Mouse (Mus musculus) cerebellum, postnatal 10 days (tissue): Measurements from ENCODE around the gene Gstm5.
A peak's percentile ranks its signal among the peaks of the same experiment; 100 is the strongest.
"Not testable (repeated sequence)": the region's sequence is repeated elsewhere in the genome, so short reads cannot be mapped to it uniquely, and the experiment has no call there.

Experiments
- DNase-seq, 2 experiments: peaks; one replicate each; pipeline ENCODE4 v3.0.0; 2021; ENCODE audit warnings: mixed read lengths in 2 of 2

The Gstm5 gene

DNA sequence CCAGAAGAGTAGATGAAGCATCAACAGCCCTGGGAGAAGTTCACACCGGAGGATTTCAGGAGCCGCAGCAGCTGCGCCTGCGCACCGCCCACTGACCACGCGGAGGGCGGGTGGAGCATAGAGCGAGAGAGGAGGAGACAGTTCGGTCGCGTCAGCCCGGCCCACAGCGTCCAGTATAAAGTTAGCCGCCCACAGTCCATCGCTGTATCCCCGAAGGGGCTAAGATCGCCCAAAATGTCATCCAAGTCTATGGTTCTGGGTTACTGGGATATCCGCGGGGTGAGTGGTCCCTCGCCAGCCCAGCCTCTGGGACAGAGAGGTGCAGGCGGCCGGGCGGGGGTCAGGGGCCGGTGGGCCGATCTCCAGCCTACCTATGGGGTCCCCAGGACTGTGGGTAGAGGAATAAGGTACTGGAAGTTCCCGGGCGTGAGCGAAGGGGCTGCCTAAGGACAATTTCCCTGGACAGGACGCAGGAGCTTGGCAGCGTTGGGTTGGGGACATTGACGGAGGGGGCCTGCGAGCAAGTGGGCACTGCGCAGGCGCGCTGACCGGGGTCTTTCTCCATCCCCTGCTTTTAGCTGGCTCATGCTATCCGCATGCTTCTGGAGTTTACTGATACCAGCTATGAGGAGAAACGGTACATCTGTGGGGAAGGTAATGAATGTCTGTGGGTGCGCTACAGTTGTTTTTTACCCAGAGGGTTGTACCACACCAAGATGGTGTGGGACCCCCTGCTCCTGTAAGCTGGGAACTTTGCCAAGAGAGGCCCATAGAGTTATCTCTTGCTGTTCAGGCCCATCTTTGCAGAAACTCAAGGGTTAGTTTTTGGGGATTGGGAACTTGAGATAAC lies at the start of gene Gstm5:
TSS of gene Gstm5 (plus strand) at position 102 of the 850 bp plus-strand sequence.
- peak; percentile 90 to 93 for DNase-seq

DNA sequence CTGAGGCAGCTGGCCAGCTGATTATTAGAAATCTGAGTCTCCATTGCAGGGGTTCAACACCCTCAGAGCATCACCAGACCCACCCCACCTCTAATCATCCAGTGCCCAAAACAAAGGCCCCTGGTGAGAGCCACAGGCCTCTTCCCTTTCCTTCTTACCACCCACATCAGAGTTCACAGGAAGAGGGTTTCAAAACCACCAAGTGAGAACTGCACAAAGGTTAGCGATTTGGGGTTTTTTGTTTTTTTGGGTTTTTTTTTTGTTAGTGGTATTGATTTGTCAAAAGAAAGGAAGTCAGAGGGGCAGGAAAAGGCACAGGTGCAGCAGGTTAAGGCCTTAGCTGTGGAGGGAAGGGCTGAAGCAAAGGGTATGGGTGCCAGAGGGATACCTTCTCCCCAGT lies 49.4 kb upstream of the Gstm5 start:
- no peak for DNase-seq

DNA sequence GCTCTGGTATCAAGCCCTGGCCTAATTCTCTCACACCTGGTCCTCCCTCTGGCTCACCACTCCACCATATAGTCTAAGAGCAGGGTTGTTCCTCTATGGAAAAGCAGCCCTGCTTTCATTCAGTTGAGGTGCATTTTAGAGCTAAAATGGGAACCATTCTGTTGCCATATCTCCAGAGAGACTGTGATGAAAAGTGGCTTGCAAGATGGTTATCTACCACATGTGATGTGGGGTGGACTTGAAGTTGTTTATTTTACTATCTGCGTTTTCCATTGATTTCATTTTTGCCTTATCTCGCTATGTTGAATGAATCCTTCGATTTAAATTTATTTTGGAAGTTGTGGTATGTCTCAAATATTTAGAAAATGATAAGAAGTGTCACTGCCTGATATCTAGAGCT lies 48.8 kb upstream of the Gstm5 start:
- DNase-seq: no peak

DNA sequence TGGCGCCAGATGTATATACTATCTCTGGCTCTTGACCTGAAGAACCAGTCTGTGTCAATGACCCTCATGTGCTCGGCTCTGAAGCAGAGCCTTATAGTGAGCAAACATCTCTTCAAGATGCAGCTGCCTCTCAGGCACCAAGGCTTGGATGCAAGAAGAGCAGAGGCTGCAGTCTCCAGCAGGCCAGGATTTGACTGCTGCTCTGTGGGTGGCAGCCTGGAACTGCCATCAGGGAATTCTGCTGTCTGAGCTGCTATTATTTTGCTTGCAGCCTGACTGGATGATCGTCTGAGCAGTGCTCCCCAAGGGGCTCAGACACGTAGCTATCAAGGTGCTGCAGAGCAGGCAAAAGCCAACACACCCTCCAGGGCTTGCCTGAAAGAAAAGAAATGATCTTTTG lies 47.5 kb upstream of the Gstm5 start:
- DNase-seq: no peak

DNA sequence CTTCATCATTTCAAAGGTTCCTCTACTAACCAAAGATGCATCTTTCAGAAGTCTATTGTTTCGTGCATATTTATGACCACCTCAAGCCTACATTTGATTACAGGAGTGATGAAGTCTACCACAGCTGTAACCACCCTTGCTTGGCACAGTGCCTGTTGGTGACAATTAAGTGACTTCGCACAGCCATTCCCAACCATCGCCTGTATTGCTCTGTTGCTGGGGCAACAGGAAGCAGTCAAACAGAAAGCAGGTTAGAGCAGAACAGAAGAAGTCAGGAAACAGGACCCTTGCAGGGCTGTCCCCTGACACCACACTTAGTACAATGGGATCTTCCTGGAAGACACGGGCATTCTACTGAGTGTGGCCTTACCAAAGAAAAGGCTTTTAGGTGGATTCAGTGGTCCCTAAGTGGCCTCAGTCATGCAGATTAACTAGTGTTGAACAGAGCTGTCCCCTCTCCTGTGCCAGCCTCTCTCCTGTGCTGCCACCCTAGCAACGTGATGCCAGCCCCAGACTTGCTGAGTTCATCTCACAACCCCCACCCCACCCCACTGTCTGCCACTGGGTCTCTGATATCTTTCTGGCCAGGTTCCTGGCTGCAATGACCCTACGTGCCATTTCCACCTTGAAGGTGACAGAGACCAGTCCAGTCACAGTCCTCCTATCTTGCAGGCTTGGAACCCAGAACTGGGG lies 46.5 kb upstream of the Gstm5 start:
- DNase-seq: no peak

DNA sequence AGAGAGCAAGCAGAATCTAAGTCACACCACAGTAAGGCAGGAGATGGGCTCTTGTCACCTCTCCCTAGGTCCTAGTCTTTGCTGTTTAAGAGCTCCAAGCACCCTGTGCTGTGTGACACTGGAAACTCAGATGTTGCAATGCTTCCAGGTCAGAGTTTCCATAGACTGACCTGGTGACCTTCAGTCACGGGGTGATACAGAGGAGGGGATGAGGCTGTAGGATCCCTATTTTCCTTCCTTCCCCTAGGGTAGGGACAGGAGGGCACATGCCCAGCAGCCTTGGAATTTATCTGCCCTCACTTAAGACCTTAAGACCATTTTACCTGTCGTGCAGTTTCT lies 46.0 kb upstream of the Gstm5 start:
- no peak for DNase-seq

DNA sequence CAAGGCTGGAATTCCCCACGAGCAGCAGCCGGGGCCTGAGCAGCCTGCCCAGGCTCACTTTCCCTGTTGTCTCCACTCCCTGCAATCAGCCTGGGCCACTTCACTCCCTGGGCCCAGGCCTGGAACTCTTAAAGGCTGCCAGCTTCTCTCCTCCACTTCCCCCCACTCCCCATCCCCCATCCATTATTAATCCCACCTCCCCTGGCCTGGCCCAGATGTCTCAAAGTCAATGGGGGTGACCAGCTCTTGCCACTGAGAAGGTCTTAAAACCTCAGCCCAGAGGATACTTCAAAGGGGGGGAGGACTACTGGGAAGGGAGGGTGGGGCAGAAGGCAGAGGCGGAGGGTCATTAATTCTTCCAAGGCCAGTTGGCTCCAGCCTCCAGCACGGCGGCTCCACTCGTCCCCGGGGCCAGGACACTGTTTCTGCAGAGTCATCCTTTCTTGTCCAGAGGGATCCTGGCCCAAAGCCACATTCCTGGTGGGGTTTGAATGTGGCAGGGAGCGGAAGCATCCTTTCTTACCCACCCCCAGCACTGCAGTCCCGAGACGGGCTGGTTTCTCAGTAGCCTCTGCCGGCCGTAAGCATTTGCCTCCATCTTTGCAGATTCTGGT lies 45.1 kb upstream of the Gstm5 start:
- DNase-seq: peak; percentile 84 to 88

DNA sequence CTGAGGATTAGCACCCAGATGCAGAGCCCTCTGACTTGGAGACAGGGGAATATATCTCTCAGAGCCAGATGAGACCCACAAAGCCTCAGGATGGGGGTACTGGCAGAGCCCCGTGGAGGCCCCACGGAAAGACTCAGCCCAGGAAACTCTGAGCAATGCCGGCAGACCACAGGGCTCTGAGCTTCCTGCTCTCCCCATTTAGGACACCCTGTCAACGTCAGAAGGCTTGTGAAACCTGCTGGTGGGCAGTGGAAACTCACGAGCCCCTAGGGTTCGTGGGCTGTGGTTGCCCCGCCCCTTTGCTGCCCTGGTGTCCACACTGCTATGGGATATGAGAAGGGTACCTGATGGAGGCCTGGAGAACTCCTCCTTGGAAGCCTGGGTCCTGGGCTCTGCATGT lies 42.8 kb upstream of the Gstm5 start:
- DNase-seq: no peak

DNA sequence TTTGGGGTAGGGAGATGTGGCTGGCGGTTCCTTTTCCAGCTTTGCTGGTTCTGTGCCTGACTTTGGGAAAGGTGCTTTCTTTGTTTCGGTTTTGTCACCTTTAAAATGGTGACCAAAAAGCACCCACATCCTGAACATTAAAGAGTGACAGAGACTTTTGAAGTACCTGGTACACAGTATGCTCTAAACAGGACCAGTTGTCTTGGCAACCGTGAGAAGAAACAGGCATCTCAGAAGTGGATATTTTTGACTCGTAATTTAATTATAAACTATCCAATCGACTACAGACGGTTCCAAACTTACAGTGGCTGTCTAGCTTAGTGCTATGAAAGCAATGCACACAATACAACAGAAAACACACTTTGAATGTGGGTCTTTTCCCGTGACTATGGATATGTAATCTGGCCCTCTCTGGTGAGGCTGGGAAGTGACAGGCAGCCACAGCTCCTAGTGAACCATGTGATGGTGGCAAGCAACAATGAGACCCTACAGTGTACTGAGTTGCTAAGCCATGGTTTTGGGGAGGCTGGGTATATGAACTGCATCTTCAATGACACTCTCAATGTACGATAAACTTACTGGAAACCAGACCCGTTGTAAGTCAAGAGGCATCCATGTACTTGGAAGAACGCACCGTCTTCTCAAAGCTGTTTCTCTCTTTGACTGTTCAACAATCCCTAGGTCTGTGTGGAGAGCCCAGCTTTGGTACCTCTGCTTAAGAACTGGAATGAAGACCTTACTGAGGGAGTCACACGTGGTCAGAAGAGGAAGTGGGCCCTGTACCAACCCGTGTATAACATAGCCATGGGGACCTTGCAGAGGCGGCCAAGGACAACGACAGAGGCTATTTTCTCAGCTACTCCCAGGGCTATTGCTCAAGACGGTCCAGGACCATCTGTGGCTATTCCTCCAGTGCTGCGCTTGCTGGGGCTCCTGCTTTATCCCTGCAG lies 42.1 kb upstream of the Gstm5 start:
- DNase-seq: no peak

DNA sequence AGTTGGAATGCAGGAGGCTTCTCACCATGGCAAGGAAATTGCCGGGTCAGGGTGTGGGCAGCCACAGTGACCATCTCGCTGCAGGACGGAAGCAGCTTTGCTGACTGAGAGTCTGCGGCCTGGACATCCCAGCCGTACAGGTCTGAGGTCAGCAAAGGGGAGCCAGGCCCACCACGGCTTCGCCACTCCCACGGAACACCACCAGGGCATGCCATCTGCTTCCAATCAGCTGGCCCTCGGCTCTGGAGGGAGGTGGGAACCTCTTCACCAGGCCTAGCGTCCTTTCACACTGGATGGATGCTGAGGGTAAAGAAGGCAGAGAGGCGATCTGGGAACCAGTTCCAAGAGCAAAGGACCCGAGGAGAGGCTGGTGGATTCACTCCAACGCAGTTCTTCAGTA lies 40.3 kb upstream of the Gstm5 start:
- DNase-seq: no peak

DNA sequence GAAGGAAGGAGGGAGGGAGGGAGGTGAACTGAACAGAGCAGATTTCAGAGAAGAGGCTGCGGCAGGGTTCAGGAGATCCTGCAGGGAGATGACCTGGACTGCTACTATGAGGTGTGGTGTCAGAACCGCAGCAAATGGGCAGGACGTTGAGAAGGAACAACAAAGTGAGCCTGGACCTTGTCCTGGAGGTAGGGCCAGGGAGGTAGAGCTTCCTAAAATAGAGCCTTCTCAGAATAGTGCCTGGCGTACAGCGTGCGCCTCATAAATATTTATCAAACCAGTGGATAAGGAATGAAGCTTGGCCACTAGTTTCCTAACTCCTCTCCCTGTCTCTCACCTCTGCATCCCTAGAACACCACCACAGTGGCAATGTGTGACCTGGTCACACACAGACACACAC lies 38.0 kb upstream of the Gstm5 start:
- DNase-seq: no peak

DNA sequence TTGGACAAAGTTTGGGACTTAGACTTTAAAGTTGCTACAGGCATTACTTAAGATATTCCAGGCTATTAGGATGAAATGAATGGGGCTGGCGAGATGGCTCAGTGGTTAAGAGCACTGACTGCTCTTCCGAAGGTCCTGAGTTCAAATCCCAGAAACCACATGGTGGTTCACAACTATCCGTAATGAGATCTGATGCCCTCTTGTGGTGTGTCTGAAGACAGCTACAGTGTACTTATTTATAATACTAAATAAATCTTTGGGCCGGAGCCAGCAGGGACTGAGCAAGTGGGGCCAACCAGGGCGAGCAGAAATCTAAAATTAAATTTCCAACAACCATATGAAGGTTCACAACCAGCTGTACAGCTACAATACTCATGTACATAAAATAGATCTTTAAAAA lies 34.1 kb upstream of the Gstm5 start:
- not testable (repeated sequence) for DNase-seq

DNA sequence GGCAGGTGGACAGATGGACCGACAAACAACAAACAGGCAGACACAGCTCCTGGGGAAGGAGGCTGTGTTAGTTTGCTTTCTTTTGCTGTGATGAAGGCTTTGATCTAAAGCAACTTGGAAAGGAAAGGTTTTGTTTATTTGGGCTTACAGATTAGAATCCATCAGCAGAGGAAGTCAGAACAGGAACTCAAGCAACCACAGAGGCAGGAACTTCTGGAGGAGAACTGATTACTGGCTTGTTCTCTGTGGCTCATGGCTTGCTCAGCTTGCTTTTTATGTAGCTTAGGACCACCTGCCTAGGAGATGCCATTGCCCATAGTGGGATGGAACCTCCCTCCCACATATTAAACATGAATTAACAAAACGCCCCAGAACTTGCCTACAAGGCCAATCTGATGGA lies 33.1 kb upstream of the Gstm5 start:
- no peak for DNase-seq

DNA sequence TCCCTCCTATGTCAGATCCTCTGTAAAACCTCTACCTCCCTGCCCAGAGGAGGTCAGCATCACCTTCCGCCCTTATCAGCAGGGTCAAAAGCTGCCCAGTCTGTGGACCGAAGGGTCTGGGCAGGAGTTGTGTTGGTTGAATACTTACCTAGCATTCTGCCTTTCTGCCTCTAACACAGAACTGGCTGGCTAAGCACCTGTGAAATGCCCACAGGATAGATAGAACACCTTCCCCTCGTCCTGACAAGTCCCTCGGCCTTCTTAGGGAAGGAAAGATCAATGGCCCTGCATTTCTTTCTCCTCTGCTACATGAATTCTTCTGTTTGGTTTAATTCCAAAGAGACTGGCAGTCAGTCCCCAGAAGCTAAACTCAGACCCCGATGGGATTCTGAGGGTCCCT lies 32.1 kb upstream of the Gstm5 start:
- DNase-seq: no peak

DNA sequence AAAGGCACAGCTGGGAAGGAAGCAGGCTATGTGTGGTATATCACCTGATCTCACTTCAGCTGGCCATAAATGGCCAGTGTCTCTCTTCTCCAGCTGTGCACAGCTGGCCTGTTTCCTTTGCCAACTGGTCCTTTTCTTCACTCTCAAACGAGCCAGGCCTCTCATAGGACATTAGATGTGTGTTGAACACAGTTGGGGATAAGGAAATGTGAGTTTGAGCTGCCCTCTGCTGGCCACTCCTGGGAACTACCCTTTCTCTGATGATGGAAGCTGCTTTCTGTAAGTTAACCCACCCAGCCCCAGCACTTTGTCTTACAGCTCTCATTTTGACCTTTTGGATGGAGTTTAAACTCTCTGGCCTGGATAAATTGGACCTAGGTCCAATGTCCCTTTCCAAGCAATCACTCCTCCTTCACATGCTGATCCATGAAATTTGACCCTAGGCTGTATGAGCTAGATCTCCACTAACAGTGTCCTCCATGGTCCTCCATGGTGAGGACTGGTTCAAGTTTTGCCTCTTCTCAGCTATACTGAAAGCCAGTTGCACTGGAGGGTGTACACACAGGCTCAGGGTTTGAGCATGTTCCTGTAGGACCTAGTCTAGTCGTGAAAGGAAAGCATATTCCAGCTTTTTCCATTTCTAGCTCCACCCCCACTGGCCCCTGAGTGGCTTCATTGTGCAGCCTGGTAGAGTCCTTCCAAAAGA lies 31.6 kb upstream of the Gstm5 start:
- peak; percentile 92 to 94 for DNase-seq

DNA sequence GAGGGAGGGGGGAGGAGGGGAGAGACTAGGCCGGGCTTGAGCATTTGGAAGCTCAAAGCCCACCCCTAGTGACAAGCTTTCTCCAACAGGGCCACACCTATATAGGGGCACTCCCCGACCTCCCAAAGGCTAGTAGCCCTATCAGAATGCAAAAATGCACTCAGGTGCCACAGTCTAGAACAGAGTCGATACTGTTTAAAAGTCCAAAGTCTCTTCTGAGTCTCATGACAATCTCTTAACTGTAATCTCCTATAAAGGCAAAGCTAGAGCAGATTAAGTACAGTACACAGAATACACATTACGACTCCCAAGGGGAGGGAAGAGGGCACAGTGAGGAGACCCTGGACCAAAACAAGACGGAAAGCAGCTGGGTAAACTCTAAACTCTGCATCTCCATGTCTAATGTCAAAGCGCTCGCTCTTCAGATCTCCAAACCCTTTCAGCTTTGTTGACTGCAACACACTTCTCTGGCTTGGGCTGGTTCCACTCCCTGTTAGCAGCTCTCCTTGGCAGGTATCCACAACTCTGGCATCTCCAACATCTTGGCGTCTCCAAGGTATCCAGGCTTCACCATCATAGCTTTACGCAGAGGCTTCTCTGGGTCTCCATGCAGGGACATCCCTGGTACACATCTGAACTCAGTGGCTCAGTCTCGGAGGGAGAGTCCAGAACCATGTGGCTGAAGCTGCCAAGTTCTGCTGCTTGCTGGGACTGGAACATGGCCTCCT lies 30.1 kb upstream of the Gstm5 start:
- peak in 1 of 2 experiments; percentile 32 for DNase-seq

DNA sequence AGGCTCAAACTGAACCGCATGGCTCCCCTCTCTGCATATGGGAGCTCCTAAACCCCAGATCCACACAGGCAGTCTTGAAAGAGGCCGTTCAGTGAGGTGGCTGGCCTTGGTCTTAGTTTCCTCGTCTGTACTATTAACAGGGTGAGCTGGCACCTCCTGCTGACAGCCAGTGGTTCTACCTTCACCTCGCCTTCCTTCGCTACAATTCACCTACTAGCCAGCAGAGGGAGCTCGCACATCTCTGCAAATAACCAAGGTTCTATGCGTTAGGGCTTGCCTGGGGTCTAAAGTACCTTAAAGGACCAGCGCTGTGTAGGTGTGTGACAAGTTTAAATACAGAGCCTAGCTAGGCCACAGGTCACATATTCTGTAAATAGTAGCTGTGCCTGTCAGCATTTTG lies 28.5 kb upstream of the Gstm5 start:
- peak; percentile 91 to 92 for DNase-seq

DNA sequence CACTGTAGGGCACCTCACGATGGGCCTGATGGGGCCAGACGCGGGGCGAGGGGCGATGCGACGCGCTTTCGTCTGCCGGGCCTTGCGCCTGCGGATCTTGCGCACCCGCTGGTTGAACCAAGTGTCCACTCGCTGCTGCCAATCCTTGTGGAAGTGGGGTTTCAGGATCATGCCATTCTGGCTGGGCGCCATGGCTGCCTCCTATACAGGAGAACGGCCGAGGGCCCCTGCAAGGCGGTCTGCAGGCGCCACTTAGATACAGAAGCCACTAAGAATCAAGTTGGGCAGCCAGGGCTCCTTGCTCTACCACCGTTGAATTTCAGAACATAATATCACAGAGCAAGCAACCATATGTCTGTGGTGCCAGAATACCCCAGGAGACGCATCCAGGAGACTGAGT lies 27.2 kb upstream of the Gstm5 start:
- DNase-seq: peak; percentile 41 to 42

DNA sequence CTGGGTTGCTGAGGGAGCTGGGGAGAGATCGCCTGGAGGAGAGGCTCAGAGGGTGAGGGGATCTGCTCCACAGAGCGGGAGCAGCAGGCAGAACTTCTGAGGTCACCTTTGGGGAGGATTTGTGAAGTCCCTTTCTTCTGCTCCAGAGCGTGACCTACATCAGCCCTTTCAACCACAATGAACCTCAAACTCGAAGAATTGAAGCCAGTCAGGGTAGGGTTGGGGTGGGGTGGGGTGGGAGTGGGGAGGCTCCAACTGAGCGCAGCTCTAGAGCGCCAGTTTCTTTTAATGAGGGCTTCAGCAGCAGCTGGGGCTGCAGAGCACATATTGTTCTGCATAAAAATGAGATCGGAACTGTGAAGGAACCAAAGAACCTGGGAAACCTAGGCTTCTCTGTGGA lies 26.5 kb upstream of the Gstm5 start:
- DNase-seq: no peak

DNA sequence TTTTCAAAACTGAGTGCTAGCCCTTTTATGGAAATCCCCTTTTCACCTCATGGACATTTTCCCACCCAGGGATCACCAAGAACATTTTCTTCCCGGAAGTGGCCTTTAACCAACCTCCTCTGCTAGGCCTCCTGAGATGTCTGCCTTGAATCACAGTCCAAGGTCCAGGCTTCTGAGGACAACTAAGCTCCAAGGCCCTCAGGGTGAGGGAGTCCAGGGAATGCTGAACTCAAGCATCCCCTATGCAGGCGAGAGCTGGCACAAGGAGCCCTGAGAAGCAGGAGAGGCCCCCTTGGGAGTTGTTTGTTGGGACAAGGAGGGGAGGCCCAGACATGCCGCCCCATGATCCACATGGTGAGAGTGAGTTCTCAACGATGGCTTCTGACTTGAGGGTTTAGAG lies 25.7 kb upstream of the Gstm5 start:
- no peak for DNase-seq
